Mouse (Mus musculus) embryonic stem cell, embryonic (primary cell): ENCODE results near the gene Fubp1.

Experiments
- CTCF ChIA-PET, 4 experiments: fragments of 300-600 bp in 2 of 4; fragments of 350-600 bp in 2 of 4; sonication (Branson Sonifier 250); formaldehyde crosslinking; loops; one replicate each; lab custom pipeline; 2022; ENCODE audit warnings: inconsistent platforms in 2 of 4; lab: Charles Lee
- POLR2A ChIA-PET, 4 experiments: fragments of 300-600 bp in 2 of 4; fragments of 350-600 bp in 2 of 4; sonication (Branson Sonifier 250); formaldehyde crosslinking; loops; one replicate each; lab custom pipeline; 2022; ENCODE audit warnings: antibody characterized with exemption in 4 of 4, inconsistent platforms in 1 of 4; lab: Charles Lee

The Fubp1 gene

GRCm38 (mm10) chr3:152186106-152186505 lies 24.1 kb upstream of the Fubp1 start:
- CTCF ChIA-PET = interaction anchor here in 1 of 4 experiments (1.0 kb wide), 1 partner anchor 75 kb away, joined by 3 read pairs; no protein-coding TSS in a partner anchor
- POLR2A ChIA-PET = no interaction called here

- ChIA-PET POLR2A (no interaction called here), CTCF (no interaction called here)
These were observed 20.9 kb upstream of the Fubp1 start for GRCm38 (mm10) chr3:152189306-152189705.

- CTCF ChIA-PET = interaction anchor here in 1 of 4 experiments (0.7 kb wide), 1 partner anchor 20 kb away, joined by 3 read pairs; no protein-coding TSS in a partner anchor
These were observed 19.3 kb upstream of the Fubp1 start for GRCm38 (mm10) chr3:152190679-152191477.

GRCm38 (mm10) chr3:152191791-152192237 lies 18.4 kb upstream of the Fubp1 start:
- CTCF ChIA-PET = no interaction called here
- POLR2A ChIA-PET = interaction anchor here in 2 of 4 experiments (0.7 to 2.4 kb wide), 6 partner anchors 10 to 141 kb away, joined by 3 to 13 read pairs (median 4); partner anchors contain the start of genes Dnajb4 (in 1 of the 2) and Fubp1 (in 1 of the 2)

More at GRCm38 (mm10) chr3:152190679-152191477, 19.3 kb upstream of the Fubp1 start:
- POLR2A ChIA-PET = interaction anchor here in 2 of 4 experiments (0.7 to 1.4 kb wide), 3 partner anchors 19 to 69 kb away, joined by 3 to 4 read pairs (median 4); partner anchors contain the start of genes Dnajb4 (in 1 of the 2) and Fubp1 (in 1 of the 2)

GRCm38 (mm10) chr3:152192238-152192931 lies 17.8 kb upstream of the Fubp1 start:
- ChIA-PET CTCF (interaction anchor here in 2 of 4 experiments (1.3 to 1.5 kb wide), 2 partner anchors 81 kb away, joined by 5 to 6 read pairs; no protein-coding TSS in a partner anchor), POLR2A (interaction anchor here in 3 of 4 experiments (0.7 to 4.4 kb wide), 21 partner anchors 8 to 141 kb away, joined by 3 to 41 read pairs (median 5); partner anchors contain the start of genes Dnajb4 (in 2 of the 3), Fubp1 (in 2 of the 3) and Gipc2 (in 1 of the 3))

GRCm38 (mm10) chr3:152193177-152193576 lies 17.0 kb upstream of the Fubp1 start:
- CTCF ChIA-PET = interaction anchor here in 3 of 4 experiments (0.6 to 1.6 kb wide), 7 partner anchors 27 to 282 kb away, joined by 3 to 6 read pairs (median 3); partner anchors contain the start of gene Gipc2 (in 1 of the 3)
- POLR2A ChIA-PET = interaction anchor here (0.6 to 4.4 kb wide), 27 partner anchors 9 to 285 kb away, joined by 3 to 41 read pairs (median 5); partner anchors contain the start of genes Dnajb4 (in 3 of the 4), Fubp1 (in 3 of the 4) and Gipc2 (in 1 of the 4)

- ChIA-PET POLR2A (interaction anchor here (0.6 to 4.4 kb wide), 27 partner anchors 8 to 285 kb away, joined by 3 to 41 read pairs (median 5); partner anchors contain the start of genes Dnajb4 (in 3 of the 4), Fubp1 (in 3 of the 4) and Gipc2 (in 1 of the 4)), CTCF (interaction anchor here in 3 of 4 experiments (0.5 to 1.6 kb wide), 8 partner anchors 13 to 281 kb away, joined by 3 to 6 read pairs (median 3); partner anchors contain the start of gene Gipc2 (in 1 of the 3))
These were observed 16.6 kb upstream of the Fubp1 start for GRCm38 (mm10) chr3:152193635-152194097.

- ChIA-PET POLR2A (interaction anchor here in 2 of 4 experiments (1.2 to 3.5 kb wide), 4 partner anchors 10 to 32 kb away, joined by 4 to 27 read pairs (median 8); partner anchors contain the start of genes Dnajb4 (in 1 of the 2), Fubp1 (in 1 of the 2) and Gipc2 (in 1 of the 2)), CTCF (interaction anchor here in 3 of 4 experiments (0.6 to 1.2 kb wide), 3 partner anchors 10 to 103 kb away, joined by 3 to 5 read pairs (median 3); no protein-coding TSS in a partner anchor)
These were observed 13.0 kb upstream of the Fubp1 start for GRCm38 (mm10) chr3:152197246-152197645.

GRCm38 (mm10) chr3:152199125-152199524 lies 11.1 kb upstream of the Fubp1 start:
- POLR2A ChIA-PET = interaction anchor here in 3 of 4 experiments (0.5 to 3.5 kb wide), 4 partner anchors 8 to 378 kb away, joined by 6 to 27 read pairs (median 8); partner anchors contain the start of genes Dnajb4 (in 1 of the 3) and Fubp1 (in 1 of the 3)
- CTCF ChIA-PET = no interaction called here

- POLR2A ChIA-PET = interaction anchor here in 2 of 4 experiments (0.7 to 1.9 kb wide), 8 partner anchors 8 to 94 kb away, joined by 3 to 7 read pairs (median 3); no protein-coding TSS in a partner anchor
- CTCF ChIA-PET = no interaction called here
These were observed 9.0 kb upstream of the Fubp1 start for GRCm38 (mm10) chr3:152201181-152201580.

GRCm38 (mm10) chr3:152201651-152202050 lies 8.6 kb upstream of the Fubp1 start:
- ChIA-PET POLR2A (interaction anchor here in 2 of 4 experiments (0.7 to 1.8 kb wide), 8 partner anchors 9 to 95 kb away, joined by 3 to 5 read pairs (median 3); no protein-coding TSS in a partner anchor), CTCF (no interaction called here)

GRCm38 (mm10) chr3:152202942-152203341 lies 7.3 kb upstream of the Fubp1 start:
- CTCF ChIA-PET = no interaction called here
- POLR2A ChIA-PET = interaction anchor here in 1 of 4 experiments (1.0 to 5.2 kb wide), 2 partner anchors 9 to 37 kb away, joined by 3 to 29 read pairs; no protein-coding TSS in a partner anchor

- ChIA-PET POLR2A (interaction anchor here in 2 of 4 experiments (1.0 to 5.2 kb wide), 4 partner anchors 9 to 129 kb away, joined by 3 to 29 read pairs (median 3); partner anchors contain the start of gene Gipc2 (in 1 of the 2)), CTCF (interaction anchor here in 1 of 4 experiments (0.5 kb wide), 1 partner anchor 109 kb away, joined by 4 read pairs; no protein-coding TSS in a partner anchor)
These were observed 6.8 kb upstream of the Fubp1 start for GRCm38 (mm10) chr3:152203411-152203810.

- ChIA-PET POLR2A (interaction anchor here in 2 of 4 experiments (0.6 to 6.3 kb wide), 8 partner anchors 10 to 128 kb away, joined by 3 to 41 read pairs (median 4); partner anchors contain the start of gene Gipc2 (in 1 of the 2)), CTCF (interaction anchor here in 1 of 4 experiments (0.5 kb wide), 1 partner anchor 110 kb away, joined by 4 read pairs; no protein-coding TSS in a partner anchor)
These were observed 6.2 kb upstream of the Fubp1 start for GRCm38 (mm10) chr3:152203996-152204395.

GRCm38 (mm10) chr3:152204577-152204976 lies 5.6 kb upstream of the Fubp1 start:
- POLR2A ChIA-PET = interaction anchor here in 3 of 4 experiments (0.6 to 6.3 kb wide), 9 partner anchors 9 to 128 kb away, joined by 3 to 41 read pairs (median 3); partner anchors contain the start of gene Gipc2 (in 1 of the 3)
- CTCF ChIA-PET = no interaction called here

- CTCF ChIA-PET = no interaction called here
- POLR2A ChIA-PET = interaction anchor here in 3 of 4 experiments (0.6 to 16.4 kb wide), 14 partner anchors 8 to 60 kb away, joined by 3 to 404 read pairs (median 4); partner anchors contain the start of gene Gipc2 (in 1 of the 3)
These were observed 3.1 kb upstream of the Fubp1 start for GRCm38 (mm10) chr3:152207156-152207555.
